In the genomic region with DNA sequence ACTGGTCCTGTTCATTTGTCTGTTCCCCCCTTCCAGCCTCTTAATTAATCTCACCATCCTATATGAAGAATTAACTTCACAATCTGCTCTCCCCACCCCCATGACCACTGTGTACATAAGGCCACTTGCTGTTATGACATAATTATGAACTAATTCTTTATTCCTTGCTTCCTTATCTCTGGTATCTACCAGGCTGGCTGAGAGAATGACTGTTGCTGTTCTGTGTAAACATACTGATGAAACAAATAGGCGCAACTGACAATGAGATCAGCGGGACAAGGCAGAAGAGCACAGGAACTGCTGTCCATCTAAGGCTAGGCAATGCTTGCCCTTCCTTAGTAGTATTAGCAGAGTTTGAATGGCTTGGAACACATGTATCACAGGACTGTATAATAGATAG, we compare ENCODE assay signal across 22 mouse cellular contexts.
DNase-seq lines count a peak whose midpoint lies in the region; ATAC-seq and TF ChIP-seq lines count a peak whose summit lies in the region.
"Had no signal": no experiment of that assay in that cellular context is flagged by ENCODE, and none has a peak within 500 bp of the region (broad histone marks: within the 10 kb centered on the region; RNA-seq: fewer than 3 reads in every experiment).

No protein-coding gene starts in this region.

- H3K27me3 ChIP-seq in liver, adult 2 months (ENCODE audit: control insufficient read depth, insufficient read depth, low read length) = no peaks in the 10 kb centered on the region
- no peaks in the 10 kb centered on the region for H3K27me3 ChIP-seq in liver, embryonic 12.5 days (replicated peaks)
- H3K27me3 ChIP-seq in lung, postnatal 0 days (replicated peaks; ENCODE audit: insufficient read depth, low read length) = no peaks in the 10 kb centered on the region
- H3K27me3 ChIP-seq: CH12.LX had no signal

- no peak for TF ChIP-seq CTCF in liver, adult 2 months (IDR thresholded peaks at IDR 0.05; ENCODE audit: low read depth, low read length)
- TF ChIP-seq CTCF in lung, postnatal 0 days (IDR thresholded peaks at IDR 0.05) = no peak

- DNase-seq in liver, adult 2 months (ENCODE audit: extremely low read depth, low read depth, low spot score) = peak; percentile 75
- DNase-seq in lung, postnatal 10 days = peak; percentile 5
- DNase-seq in lung, postnatal 0 days (ENCODE audit: low spot score) = no peak
- DNase-seq in lung, postnatal 25 days (ENCODE audit: low spot score) = peak; percentile 11
- no peak for DNase-seq in lung, postnatal 4 days
- peak; percentile 4 for DNase-seq in lung, postnatal 36 days
- DNase-seq in lung, postnatal 14 days = no peak
- DNase-seq: adrenal gland, adult 2 months; adrenal gland, adult 8-10 months; adrenal gland, postnatal 10 days; adrenal gland, postnatal 14 days; adrenal gland, postnatal 25 days; adrenal gland, postnatal 36 days; B cell, adult 2 months; cerebellum, adult 11 months; cerebellum, adult 11-12 months had no signal

- no peaks in the 10 kb centered on the region for H3K79me2 ChIP-seq in liver, adult 2 months (ENCODE audit: control insufficient read depth, insufficient read depth, low read length)

- H3K4me2 ChIP-seq in liver, embryonic 12.5 days = no peak overlapping the region
- H3K4me2 ChIP-seq in lung, postnatal 0 days (replicated peaks; ENCODE audit: low read depth, low read length) = no peak overlapping the region

- 30% methylated on average over 2 of the region's 2 CpGs for WGBS in liver, adult 2 months
- 82% methylated on average over 2 of the region's 2 CpGs for WGBS in liver, embryonic 12.5 days (ENCODE audit: insufficient replicate concordance)
- 54% methylated on average over 2 of the region's 2 CpGs for WGBS in lung, postnatal 0 days

- TF ChIP-seq POLR2A in liver, adult 2 months (IDR thresholded peaks at IDR 0.05; ENCODE audit: extremely low read depth, insufficient read depth, low read length) = no peak

- H3K4me3 ChIP-seq in liver, adult 2 months (ENCODE audit: insufficient read depth, low read depth, low read length) = no peak overlapping the region
- H3K4me3 ChIP-seq in liver, embryonic 12.5 days = no peak overlapping the region
- no peak overlapping the region for H3K4me3 ChIP-seq in lung, postnatal 0 days (ENCODE audit: low read depth, low read length)

- no peak for ATAC-seq in liver, embryonic 12.5 days
- no peak; the same call in 1 of the 2 replicates for ATAC-seq in lung, postnatal 0 days
- ATAC-seq: activated CD4-positive, CD25-positive, alpha-beta regulatory T cell, adult 4 months; CD4-positive, CD25-positive, alpha-beta regulatory T cell, adult 4 months; Patski had no signal

- TF ChIP-seq EP300 in lung, postnatal 0 days (IDR thresholded peaks at IDR 0.05) = no peak; the same call in 1 of the 2 replicates

- no peaks in the 10 kb centered on the region for H3K36me3 ChIP-seq in liver, adult 2 months (ENCODE audit: control insufficient read depth, insufficient read depth, low read length)
- no peaks in the 10 kb centered on the region for H3K36me3 ChIP-seq in liver, embryonic 12.5 days
- H3K36me3 ChIP-seq in lung, postnatal 0 days (ENCODE audit: insufficient read depth, low read length) = no peaks in the 10 kb centered on the region
- H3K36me3 ChIP-seq: G1E had no signal

- H3K4me1 ChIP-seq in liver, adult 2 months (ENCODE audit: control insufficient read depth, insufficient read depth, low read length) = peaks cover 4% of the 10 kb centered on the region; the same call in 1 of the 2 replicates
- H3K4me1 ChIP-seq in liver, embryonic 12.5 days = no peaks in the 10 kb centered on the region
- no peaks in the 10 kb centered on the region for H3K4me1 ChIP-seq in lung, postnatal 0 days (ENCODE audit: insufficient read depth, low read depth, low read length)

- H3K9ac ChIP-seq in liver, adult 2 months (ENCODE audit: low read depth, low read length) = no peak overlapping the region
- no peak overlapping the region for H3K9ac ChIP-seq in liver, embryonic 12.5 days
- H3K9ac ChIP-seq in lung, postnatal 0 days (replicated peaks; ENCODE audit: low read depth) = no peak overlapping the region

- no peak overlapping the region for H3K27ac ChIP-seq in liver, adult 2 months (replicated peaks; ENCODE audit: insufficient read depth, low read depth, low read length)
- H3K27ac ChIP-seq in liver, embryonic 12.5 days = no peak overlapping the region
- no peak overlapping the region for H3K27ac ChIP-seq in lung, postnatal 0 days (ENCODE audit: low read length)

- no peaks in the 10 kb centered on the region for H3K9me3 ChIP-seq in liver, embryonic 12.5 days (replicated peaks)
- no peaks in the 10 kb centered on the region for H3K9me3 ChIP-seq in lung, postnatal 0 days (ENCODE audit: low read length)
- H3K9me3 ChIP-seq: G1E had no signal

Comparison
In these comparisons a context has a peak if more than half of its experiments do, and no peak if none do; other contexts are left out.
1. DNase-seq: peak in liver, adult 2 months (single experiment), lung, postnatal 10 days (single experiment), lung, postnatal 25 days (single experiment) and lung, postnatal 36 days (single experiment); none in lung, postnatal 0 days (single experiment), lung, postnatal 4 days (0 of 2) and lung, postnatal 14 days (single experiment).